Mouse (Mus musculus) frontal cortex, postnatal 10 days (tissue): ENCODE data around the gene Rcc2.

Source experiments
- DNase-seq, 2 experiments: peaks; one replicate each; pipeline ENCODE4 v3.0.0; 2022; ENCODE audit warnings: low spot score in 2 of 2, mixed read lengths in 1 of 2

The Rcc2 gene

GRCm38 (mm10) chr4:140753366-140753765 lies 53.0 kb downstream of the Rcc2 start:
- DNase-seq: no peak

GRCm38 (mm10) chr4:140755811-140756210 lies 55.5 kb downstream of the Rcc2 start:
- DNase-seq: no peak

GRCm38 (mm10) chr4:140761601-140762000 lies 61.3 kb downstream of the Rcc2 start:
- DNase-seq: no peak

- no peak for DNase-seq
Measured at GRCm38 (mm10) chr4:140763158-140763557, 62.8 kb downstream of the Rcc2 start.

- no peak for DNase-seq
Measured at GRCm38 (mm10) chr4:140765936-140766335, 65.6 kb downstream of the Rcc2 start.

GRCm38 (mm10) chr4:140768973-140769372 lies 68.6 kb downstream of the Rcc2 start:
- DNase-seq: no peak

GRCm38 (mm10) chr4:140770433-140770832 lies 70.1 kb downstream of the Rcc2 start:
- no peak for DNase-seq

- no peak for DNase-seq
Measured at GRCm38 (mm10) chr4:140771091-140771490, 70.8 kb downstream of the Rcc2 start.
